Mouse (Mus musculus): Measurements from ENCODE around the gene Bicdl1. TPM values are rescaled to one million over a fixed set of nuclear protein-coding genes. Genes with fewer than 3 reads are reported as not detected.

Gene Bicdl1
- polyA plus RNA-seq, 1 experiment: 6.1 TPM

DNA sequence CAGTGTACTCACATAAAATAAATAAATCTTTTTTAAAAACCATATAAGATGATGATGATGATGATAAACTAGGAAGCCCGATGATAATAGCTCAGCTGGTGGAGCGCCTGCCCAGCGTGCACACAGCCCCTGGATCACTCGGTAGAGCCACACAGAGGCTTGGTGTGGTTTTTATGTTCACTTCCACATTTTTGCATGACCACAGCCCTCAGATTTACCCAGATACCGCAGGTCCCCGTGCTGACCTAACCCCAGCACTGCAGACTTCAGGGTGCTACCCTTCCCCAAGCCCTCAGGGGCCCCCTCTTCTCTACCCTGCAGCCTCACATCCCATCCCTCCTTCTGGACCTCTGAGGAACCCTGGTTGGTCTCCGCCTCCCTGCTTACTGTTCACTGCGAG is 103.3 kb downstream of the Bicdl1 start:
- Histone ChIP-seq H3K4me1 (ENCODE audit: control insufficient read depth, insufficient read depth, low read length) (peaks cover 8% of the 10 kb centered on the region; the same call in 1 of the 2 replicates), H3K27ac (ENCODE audit: control insufficient read depth, insufficient read depth, low read depth, low read length, poor library complexity) (no peak overlapping the region), H3K4me3 (replicated peaks; ENCODE audit: control insufficient read depth, low read depth, low read length) (no peak overlapping the region)
- 4% methylated on average over 8 of the region's 8 CpGs for WGBS
- TF ChIP-seq POLR2A (IDR thresholded peaks at IDR 0.05; ENCODE audit: borderline replicate concordance, control insufficient read depth, low read depth, low read length) (no peak), CTCF (IDR thresholded peaks at IDR 0.05; ENCODE audit: control insufficient read depth, insufficient read depth, low read length) (no peak)

DNA sequence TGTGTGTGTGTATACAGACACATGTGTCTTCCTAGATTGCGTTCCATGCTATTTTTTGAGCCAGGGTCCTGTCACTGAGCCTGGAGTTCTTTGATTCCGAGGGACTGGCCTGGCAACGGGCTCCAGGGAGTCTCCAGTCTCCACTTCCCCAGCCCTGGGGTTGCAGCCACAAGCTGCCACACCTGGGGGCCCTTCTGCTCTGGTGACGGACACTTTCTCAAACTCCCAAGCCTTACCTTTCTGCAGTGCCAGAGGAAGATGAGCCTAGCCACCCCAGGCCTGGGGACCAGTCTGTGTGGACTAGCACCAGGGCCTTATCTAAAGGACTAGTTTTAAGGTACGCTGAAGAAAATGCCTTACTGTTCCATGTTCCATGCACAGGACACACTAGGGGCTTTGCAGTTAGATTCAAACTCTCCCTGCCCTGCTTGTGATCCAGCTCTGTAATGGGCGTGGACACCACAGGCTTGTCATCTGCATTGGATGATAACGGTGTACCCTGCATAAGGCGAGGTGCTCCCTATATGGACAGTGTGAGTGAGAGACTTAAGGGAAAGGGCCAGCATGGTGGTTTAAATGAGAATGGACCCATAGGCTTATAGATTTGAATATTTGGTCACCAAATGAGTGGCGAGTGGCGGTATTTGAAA is 105.1 kb downstream of the Bicdl1 start:
- H3K4me3 ChIP-seq (replicated peaks; ENCODE audit: control insufficient read depth, low read depth, low read length): no peak overlapping the region
- peak overlapping the region; percentile 92 for H3K27ac ChIP-seq (ENCODE audit: control insufficient read depth, insufficient read depth, low read depth, low read length, poor library complexity)
- WGBS: 73% methylated on average over 10 of the region's 10 CpGs
- H3K4me1 ChIP-seq (ENCODE audit: control insufficient read depth, insufficient read depth, low read length): peaks cover 7% of the 10 kb centered on the region; the same call in 1 of the 2 replicates
- TF ChIP-seq POLR2A (IDR thresholded peaks at IDR 0.05; ENCODE audit: borderline replicate concordance, control insufficient read depth, low read depth, low read length): no peak
- TF ChIP-seq CTCF (IDR thresholded peaks at IDR 0.05; ENCODE audit: control insufficient read depth, insufficient read depth, low read length): no peak

DNA sequence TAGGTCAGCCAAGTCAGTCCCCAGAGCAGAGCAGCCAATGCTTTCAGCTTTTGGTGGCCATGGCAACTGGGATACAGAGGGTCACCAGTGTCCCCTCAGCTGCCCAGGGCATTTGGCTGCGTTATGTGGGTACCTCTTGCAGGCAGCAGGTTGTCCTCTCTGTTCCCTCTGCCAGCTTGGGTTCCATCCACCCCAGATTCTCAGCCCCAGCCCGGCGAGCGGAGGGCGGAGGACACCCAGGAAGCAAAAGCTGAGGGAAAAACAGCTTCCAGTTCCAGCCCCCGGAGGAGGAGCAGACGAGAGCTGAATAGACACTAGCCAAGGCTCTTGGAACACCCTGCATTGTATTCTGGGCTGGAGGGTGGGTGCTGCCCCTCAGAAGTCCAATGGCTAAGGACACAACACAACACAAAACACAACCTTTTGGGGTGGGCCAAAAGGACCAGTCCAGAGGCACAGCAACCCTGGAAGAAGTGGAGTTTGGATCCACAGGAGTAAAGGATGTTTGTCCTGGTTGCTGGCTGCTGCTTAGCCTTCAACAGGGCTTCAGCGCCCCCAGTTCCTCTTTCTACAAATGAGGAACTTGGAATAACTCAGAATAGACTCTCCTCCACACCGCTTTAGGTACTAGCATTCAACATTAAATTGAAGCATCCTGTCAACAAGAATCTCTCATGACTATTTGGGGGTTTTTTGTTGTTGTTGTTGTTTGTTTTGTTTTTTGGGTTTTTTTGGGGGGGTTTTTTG is 107.6 kb downstream of the Bicdl1 start:
- Histone ChIP-seq H3K4me3 (replicated peaks; ENCODE audit: control insufficient read depth, low read depth, low read length) (no peak overlapping the region), H3K4me1 (ENCODE audit: control insufficient read depth, insufficient read depth, low read length) (peaks cover 7% of the 10 kb centered on the region; the same call in 1 of the 2 replicates), H3K27ac (ENCODE audit: control insufficient read depth, insufficient read depth, low read depth, low read length, poor library complexity) (peak overlapping the region; percentile 36)
- TF ChIP-seq CTCF (IDR thresholded peaks at IDR 0.05; ENCODE audit: control insufficient read depth, insufficient read depth, low read length) (no peak), POLR2A (IDR thresholded peaks at IDR 0.05; ENCODE audit: borderline replicate concordance, control insufficient read depth, low read depth, low read length) (peak; percentile 27; the same call in 1 of the 2 replicates)
- WGBS: 27% methylated on average over 9 of the region's 9 CpGs

DNA sequence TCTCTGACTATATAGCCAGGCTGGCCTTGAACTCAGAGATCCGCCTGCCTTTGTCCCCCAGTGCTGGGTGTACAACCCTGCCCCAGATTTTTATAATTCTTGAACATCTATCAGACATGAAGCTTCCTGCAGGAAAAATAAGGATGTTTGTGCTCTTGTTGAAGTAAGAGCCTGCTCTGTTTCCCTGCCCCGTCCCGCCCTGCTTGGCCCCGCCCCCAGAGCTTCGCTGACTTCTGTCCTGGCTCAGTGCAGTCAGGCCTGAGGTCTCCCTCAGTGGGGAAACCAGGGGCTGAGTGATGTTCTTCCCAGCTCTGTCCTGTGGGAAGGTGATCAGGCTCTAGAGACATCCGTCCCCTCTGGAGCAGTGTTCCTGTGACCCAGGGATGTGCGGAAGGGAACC is 108.7 kb downstream of the Bicdl1 start:
- 82% methylated on average over 7 of the region's 7 CpGs for WGBS
- no peak overlapping the region for H3K27ac ChIP-seq (ENCODE audit: control insufficient read depth, insufficient read depth, low read depth, low read length, poor library complexity)
- TF ChIP-seq CTCF (IDR thresholded peaks at IDR 0.05; ENCODE audit: control insufficient read depth, insufficient read depth, low read length): no peak
- TF ChIP-seq POLR2A (IDR thresholded peaks at IDR 0.05; ENCODE audit: borderline replicate concordance, control insufficient read depth, low read depth, low read length): no peak

DNA sequence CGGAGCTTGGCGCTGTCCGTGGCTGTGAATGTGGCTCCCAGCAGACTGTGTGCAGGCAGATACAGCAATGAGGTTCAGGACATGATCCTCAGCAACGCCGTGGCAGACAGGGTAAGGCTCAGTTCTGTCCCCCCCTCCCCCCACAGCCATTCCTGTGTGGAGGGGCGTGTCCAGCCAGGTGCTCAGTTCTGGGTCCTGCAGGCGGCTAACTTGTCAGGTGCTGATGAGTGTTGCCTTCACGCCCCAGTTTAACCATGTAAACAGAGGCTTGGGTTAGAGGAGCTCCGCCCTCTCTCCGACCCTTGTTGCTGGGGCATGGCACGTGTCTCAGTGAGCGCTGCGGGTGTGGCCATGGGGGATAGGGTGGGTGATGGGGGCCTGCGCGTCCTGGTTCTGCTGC is 111.7 kb downstream of the Bicdl1 start:
- no peak overlapping the region for H3K27ac ChIP-seq (ENCODE audit: control insufficient read depth, insufficient read depth, low read depth, low read length, poor library complexity)
- H3K4me3 ChIP-seq (replicated peaks; ENCODE audit: control insufficient read depth, low read depth, low read length): no peak overlapping the region
- 93% methylated on average over 15 of the region's 15 CpGs for WGBS
- H3K4me1 ChIP-seq (ENCODE audit: control insufficient read depth, insufficient read depth, low read length): peaks cover 1% of the 10 kb centered on the region; the same call in 1 of the 2 replicates
- TF ChIP-seq POLR2A (IDR thresholded peaks at IDR 0.05; ENCODE audit: borderline replicate concordance, control insufficient read depth, low read depth, low read length): no peak
- no peak for TF ChIP-seq CTCF (IDR thresholded peaks at IDR 0.05; ENCODE audit: control insufficient read depth, insufficient read depth, low read length)

More for the DNA sequence above, 108.7 kb downstream of the Bicdl1 start:
- Histone ChIP-seq H3K4me1 (ENCODE audit: control insufficient read depth, insufficient read depth, low read length) (peaks cover 5% of the 10 kb centered on the region; the same call in 1 of the 2 replicates), H3K4me3 (replicated peaks; ENCODE audit: control insufficient read depth, low read depth, low read length) (no peak overlapping the region)

DNA sequence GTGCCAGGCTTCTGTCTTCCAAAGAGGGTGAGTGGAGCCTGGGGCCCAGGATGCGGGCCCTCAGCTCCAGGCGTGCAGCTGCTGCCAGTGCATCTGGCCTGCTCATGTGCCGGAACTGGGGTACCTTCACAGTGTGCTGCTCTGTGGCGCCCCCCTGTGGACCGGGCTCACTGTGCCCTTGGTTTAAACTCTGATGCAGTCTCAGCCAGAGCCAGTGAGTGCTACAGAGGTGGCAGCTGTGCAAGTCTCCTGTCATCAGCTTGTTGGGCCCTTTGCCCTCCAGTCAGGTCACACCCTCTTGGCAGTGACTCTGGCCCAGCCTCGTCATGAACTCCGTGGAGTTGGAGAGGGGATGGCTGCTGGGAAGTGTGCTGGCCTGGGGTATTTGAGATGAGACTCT is 116.5 kb downstream of the Bicdl1 start:
- TF ChIP-seq CTCF (IDR thresholded peaks at IDR 0.05; ENCODE audit: control insufficient read depth, insufficient read depth, low read length): peak; percentile 77
- TF ChIP-seq POLR2A (IDR thresholded peaks at IDR 0.05; ENCODE audit: borderline replicate concordance, control insufficient read depth, low read depth, low read length): no peak
- H3K4me3 ChIP-seq (replicated peaks; ENCODE audit: control insufficient read depth, low read depth, low read length): no peak overlapping the region
- H3K27ac ChIP-seq (ENCODE audit: control insufficient read depth, insufficient read depth, low read depth, low read length, poor library complexity): no peak overlapping the region
- no peaks in the 10 kb centered on the region; the same call in 1 of the 2 replicates for H3K4me1 ChIP-seq (ENCODE audit: control insufficient read depth, insufficient read depth, low read length)
- 81% methylated on average over 7 of the region's 7 CpGs for WGBS

DNA sequence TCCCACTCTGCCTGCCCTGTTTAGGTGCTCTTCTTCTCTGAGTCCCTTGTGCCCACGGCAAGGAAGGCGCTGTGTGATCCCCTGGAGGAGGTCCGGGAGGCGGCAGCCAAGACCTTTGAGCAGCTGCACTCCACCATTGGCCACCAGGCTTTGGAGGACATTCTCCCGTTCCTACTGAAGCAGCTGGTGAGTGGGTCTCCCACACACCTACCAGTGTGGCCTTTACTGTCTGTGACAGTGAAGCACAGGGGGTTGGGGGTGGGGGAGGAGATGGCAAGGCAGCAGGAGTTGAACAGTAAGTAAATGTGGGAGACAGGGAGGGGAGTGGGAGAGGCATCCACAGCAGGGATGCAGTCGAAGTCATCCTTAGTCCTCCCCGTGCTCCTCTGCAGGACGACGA is 118.1 kb downstream of the Bicdl1 start:
- 88% methylated on average over 9 of the region's 9 CpGs for WGBS
- no peak overlapping the region for H3K27ac ChIP-seq (ENCODE audit: control insufficient read depth, insufficient read depth, low read depth, low read length, poor library complexity)
- TF ChIP-seq CTCF (IDR thresholded peaks at IDR 0.05; ENCODE audit: control insufficient read depth, insufficient read depth, low read length) (no peak), POLR2A (IDR thresholded peaks at IDR 0.05; ENCODE audit: borderline replicate concordance, control insufficient read depth, low read depth, low read length) (no peak)
- H3K4me3 ChIP-seq (replicated peaks; ENCODE audit: control insufficient read depth, low read depth, low read length): no peak overlapping the region
- no peaks in the 10 kb centered on the region; the same call in 1 of the 2 replicates for H3K4me1 ChIP-seq (ENCODE audit: control insufficient read depth, insufficient read depth, low read length)

DNA sequence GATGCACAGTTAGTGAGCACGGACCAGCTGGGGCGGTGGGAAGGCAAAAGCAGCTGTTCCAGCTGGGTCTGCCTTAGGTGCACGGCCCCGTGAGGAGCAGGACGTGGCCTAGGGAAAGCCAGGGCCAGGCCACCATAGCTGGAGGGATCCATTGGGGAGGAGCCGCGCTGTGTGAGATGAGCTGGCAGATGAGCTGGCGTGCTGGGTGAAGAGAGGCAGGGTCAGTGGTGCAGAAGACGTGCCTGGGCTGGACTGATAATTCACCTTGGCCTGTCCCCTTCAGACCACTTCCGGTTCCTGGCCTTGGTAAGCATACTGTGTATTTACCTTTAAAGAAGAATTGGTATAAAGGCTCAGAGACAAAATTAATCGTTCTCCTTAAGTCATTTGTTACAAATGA is 119.9 kb downstream of the Bicdl1 start:
- TF ChIP-seq CTCF (IDR thresholded peaks at IDR 0.05; ENCODE audit: control insufficient read depth, insufficient read depth, low read length): no peak
- TF ChIP-seq POLR2A (IDR thresholded peaks at IDR 0.05; ENCODE audit: borderline replicate concordance, control insufficient read depth, low read depth, low read length): no peak
- Histone ChIP-seq H3K27ac (ENCODE audit: control insufficient read depth, insufficient read depth, low read depth, low read length, poor library complexity) (peak overlapping the region; percentile 24), H3K4me1 (ENCODE audit: control insufficient read depth, insufficient read depth, low read length) (no peaks in the 10 kb centered on the region; the same call in 1 of the 2 replicates), H3K4me3 (replicated peaks; ENCODE audit: control insufficient read depth, low read depth, low read length) (no peak overlapping the region)
- WGBS: 75% methylated on average over 11 of the region's 11 CpGs
